Comparison of ENCODE assay signal across 22 mouse cellular contexts in genomic region chr11:88945971-88946585, GRCm38 (mm10). TPM values are rescaled to one million over a fixed set of nuclear protein-coding genes. Genes with fewer than 3 reads are reported as not detected.
DNase-seq lines count a peak whose midpoint lies in the region; TF ChIP-seq lines count a peak whose summit lies in the region.
"Had no signal": no experiment of that assay in that cellular context is flagged by ENCODE, and none has a peak within 500 bp of the region (broad histone marks: within the 10 kb centered on the region; RNA-seq: fewer than 3 reads in every experiment).

No protein-coding gene starts in this region.

- no peaks in the 10 kb centered on the region for H3K27me3 ChIP-seq in CH12.LX (replicated peaks)
- H3K27me3 ChIP-seq: embryonic facial prominence, embryonic 15.5 days; limb, embryonic 13.5 days; stomach, embryonic 15.5 days had no signal

- TF ChIP-seq EP300 in CH12.LX (IDR thresholded peaks at IDR 0.05; ENCODE audit: low read length): peak; percentile 42; the same call in 1 of the 2 replicates

- no peak overlapping the region for H3K4me3 ChIP-seq in CH12.LX (replicated peaks in 1 of 3; ENCODE audit: low read depth in 2 of 3, low read length in 2 of 3, poor library complexity in 1 of 3)
- H3K4me3 ChIP-seq: embryonic facial prominence, embryonic 15.5 days; limb, embryonic 13.5 days; stomach, embryonic 15.5 days had no signal

- no peak overlapping the region for H3K27ac ChIP-seq in CH12.LX (ENCODE audit: insufficient read depth, low read depth)
- H3K27ac ChIP-seq: embryonic facial prominence, embryonic 15.5 days; limb, embryonic 13.5 days; liver, embryonic 14.5 days; stomach, embryonic 15.5 days had no signal

- intact Hi-C loops in heart, postnatal 14 days (cut with DNase I): no loop called here
- intact Hi-C loops in gastrocnemius, postnatal 14 days (cut with DNase I; ENCODE audit: low total_unique reads): no loop called here

- in situ Hi-C loops in CH12.LX (cut with MboI; ENCODE audit: low pct_ligation_motif_present, low pct_unique_long_range_greater_than_20kb, low sequenced_read_pairs): no loop called here

- TF ChIP-seq POLR2A in CH12.LX (IDR thresholded peaks at IDR 0.05; ENCODE audit: low read depth, low read length): no peak

- H3K9me3 ChIP-seq in CH12.LX (replicated peaks; ENCODE audit: low read length): no peaks in the 10 kb centered on the region
- H3K9me3 ChIP-seq: embryonic facial prominence, embryonic 15.5 days; limb, embryonic 13.5 days; stomach, embryonic 15.5 days had no signal

- peak; percentile 88 for DNase-seq in heart, adult 11 months
- no peak for DNase-seq in heart, postnatal 14 days
- peak; percentile 44 for DNase-seq in CH12.LX (ENCODE audit: extremely low read depth)
- DNase-seq in brain, adult 2 months (ENCODE audit: low read depth, low spot score): peak; percentile 84
- peak; percentile 30 to 52 for DNase-seq in cerebellum, postnatal 14 days
- DNase-seq in urinary bladder, postnatal 14 days (ENCODE audit: low spot score): no peak
- DNase-seq in gastrocnemius, postnatal 14 days: no peak
- no peak for DNase-seq in heart, adult 8-10 months (ENCODE audit: low spot score)
- DNase-seq: adrenal gland, postnatal 36 days; kidney, postnatal 10 days; right cerebral cortex, adult 18-20 months had no signal

- H3K36me3 ChIP-seq in CH12.LX (replicated peaks in 1 of 2; ENCODE audit: control insufficient read depth in 1 of 2, insufficient read depth in 1 of 2, low read length in 1 of 2): peaks cover 57 to 88% of the 10 kb centered on the region in 2 experiments

- no peak for TF ChIP-seq RAD21 in CH12.LX (IDR thresholded peaks at IDR 0.05; ENCODE audit: low read depth, low read length)

- dilution Hi-C loops in CH12.LX (cut with MboI; ENCODE audit: extremely low pct_ligation_motif_present, extremely low pct_unique_long_range_greater_than_20kb, low sequenced_read_pairs): no loop called here

- no peak overlapping the region for H3K4me2 ChIP-seq in CH12.LX (ENCODE audit: insufficient read depth, low read depth, poor library complexity, severe bottlenecking)
- H3K4me2 ChIP-seq: embryonic facial prominence, embryonic 15.5 days; limb, embryonic 13.5 days; stomach, embryonic 15.5 days had no signal

- TF ChIP-seq CTCF in CH12.LX (conservative IDR thresholded peaks at IDR 0.05 in 1 of 2, IDR thresholded peaks at IDR 0.05 in 1 of 2; ENCODE audit: low read depth in 2 of 2, low read length in 2 of 2): no peak

- H3K9ac ChIP-seq in CH12.LX (ENCODE audit: insufficient read depth, low read depth): no peak overlapping the region
- H3K9ac ChIP-seq: embryonic facial prominence, embryonic 15.5 days; limb, embryonic 13.5 days; liver, embryonic 14.5 days; stomach, embryonic 15.5 days had no signal

- peaks cover 11 to 52% of the 10 kb centered on the region in 2 experiments for H3K4me1 ChIP-seq in CH12.LX (ENCODE audit: control insufficient read depth in 1 of 2, insufficient read depth in 2 of 2)
- H3K4me1 ChIP-seq: embryonic facial prominence, embryonic 15.5 days; limb, embryonic 13.5 days had no signal

- H3K79me2 ChIP-seq in CH12.LX (replicated peaks; ENCODE audit: control insufficient read depth, extremely low read depth, insufficient read depth, poor library complexity, severe bottlenecking): peaks cover 15% of the 10 kb centered on the region

TF ChIP-seq in CH12.LX, 34 proteins besides CTCF, POLR2A, EP300 and RAD21:
- TF ChIP-seq ETS1 (conservative IDR thresholded peaks at IDR 0.05; ENCODE audit: low read depth, low read length): peak; percentile 20; the same call in 1 of the 2 replicates
- TF ChIP-seq CHD2 (IDR thresholded peaks at IDR 0.05; ENCODE audit: low read length): no peak
- 0 out of 2 replicates have a peak, but pooled peaks have one; percentile 32 for TF ChIP-seq TCF12 (IDR thresholded peaks at IDR 0.05; ENCODE audit: low read depth, low read length)
- TF ChIP-seq ZNF384 (IDR thresholded peaks at IDR 0.05; ENCODE audit: low read depth, low read length): peak; percentile 52
TF ChIP-seq in CH12.LX: peak in this region for 3.

RNA-seq across cellular contexts. Expression of gene Scpep1, which starts 9.2 kb away (rescaled TPM):
- total RNA-seq in heart, postnatal 14 days (2021): 10 to 100 TPM; 22.1 to 25.2 TPM
- total RNA-seq in CH12.LX (2012; rRNA removed): 98.9 and 121 TPM in 2 replicates
- total RNA-seq in CH12.LX (2014; rRNA removed): 84.5 and 101 TPM in 2 replicates
- 202 and 210 TPM in 2 replicates for polyA plus RNA-seq in CH12.LX (2012; ENCODE audit: insufficient read length, low read depth)
- 10 to 100 TPM; 18.5 to 21.6 TPM for total RNA-seq in gastrocnemius, postnatal 14 days (2021)
- total RNA-seq in heart, adult 8-10 months (2022): 10 to 100 TPM; 11.8 to 13.1 (median 12.8) TPM

RNA-seq across cellular contexts. Expression of gene Elobl, which starts 20.7 kb away (rescaled TPM):
- total RNA-seq in heart, postnatal 14 days (2021): not detected
- total RNA-seq in CH12.LX (2012; rRNA removed): not detected in 2 replicates
- total RNA-seq in CH12.LX (2014; rRNA removed): not detected in 2 replicates
- not detected in 2 replicates for polyA plus RNA-seq in CH12.LX (2012; ENCODE audit: insufficient read length, low read depth)
- total RNA-seq in gastrocnemius, postnatal 14 days (2021): not detected
- total RNA-seq in heart, adult 8-10 months (2022): not detected
- total RNA-seq: adrenal gland, postnatal 36 days; left cerebral cortex, postnatal 10 days had no signal
- polyA plus RNA-seq: C2C12; embryonic facial prominence, embryonic 15.5 days; forebrain, embryonic 11.5 days; heart, embryonic 14.5 days; hindbrain, embryonic 11.5 days; limb, embryonic 13.5 days; liver, embryonic 14.5 days; lung, embryonic 16.5 days; midbrain, embryonic 16.5 days; stomach, embryonic 15.5 days had no signal

RNA-seq across cellular contexts. Expression of gene Coil, which starts 24.0 kb away (rescaled TPM):
- 1 to 10 TPM; 4.1 to 5.6 TPM for total RNA-seq in heart, postnatal 14 days (2021)
- total RNA-seq in CH12.LX (2012; rRNA removed) (28.5 and 33.0 TPM in 2 replicates), CH12.LX (2014; rRNA removed) (37.4 and 41.3 TPM in 2 replicates)
- 35.2 and 35.4 TPM in 2 replicates for polyA plus RNA-seq in CH12.LX (2012; ENCODE audit: insufficient read length, low read depth)
- 1 to 10 TPM; 4.1 to 4.2 TPM for total RNA-seq in gastrocnemius, postnatal 14 days (2021)
- 1 to 10 TPM; 4.2 to 5.4 (median 4.8) TPM for total RNA-seq in heart, adult 8-10 months (2022)

RNA-seq across cellular contexts. Expression of gene Trim25, which starts 53.1 kb away (rescaled TPM):
- 10 to 100 TPM; 28.3 to 28.5 TPM for total RNA-seq in heart, postnatal 14 days (2021)
- 19.5 and 20.1 TPM in 2 replicates for total RNA-seq in CH12.LX (2012; rRNA removed)
- 5.1 and 6.1 TPM in 2 replicates for total RNA-seq in CH12.LX (2014; rRNA removed)
- polyA plus RNA-seq in CH12.LX (2012; ENCODE audit: insufficient read length, low read depth): 41.2 and 48.3 TPM in 2 replicates
- total RNA-seq in gastrocnemius, postnatal 14 days (2021): 10 to 100 TPM; 11.3 to 12.6 TPM
- 10 to 100 TPM; 16.8 to 21.3 (median 17.1) TPM for total RNA-seq in heart, adult 8-10 months (2022)

Comparison
In these comparisons a context has a peak if more than half of its experiments do, and no peak if none do; other contexts are left out.
1. DNase-seq: peak in heart, adult 11 months (single experiment), CH12.LX (single experiment), brain, adult 2 months (single experiment) and cerebellum, postnatal 14 days (2 of 2); none in heart, postnatal 14 days (0 of 2), urinary bladder, postnatal 14 days (single experiment), gastrocnemius, postnatal 14 days (single experiment) and heart, adult 8-10 months (single experiment).
2. RNA of gene Coil, which starts 24.0 kb away (total RNA-seq): 28.5 to 41.3 TPM in CH12.LX; 4.1 to 5.6 TPM in heart, postnatal 14 days, 4.2 to 5.4 TPM in heart, adult 8-10 months and 4.1 to 4.2 TPM in gastrocnemius, postnatal 14 days; every median in the first group is over 4 times any median in the second.